In the genomic region with DNA sequence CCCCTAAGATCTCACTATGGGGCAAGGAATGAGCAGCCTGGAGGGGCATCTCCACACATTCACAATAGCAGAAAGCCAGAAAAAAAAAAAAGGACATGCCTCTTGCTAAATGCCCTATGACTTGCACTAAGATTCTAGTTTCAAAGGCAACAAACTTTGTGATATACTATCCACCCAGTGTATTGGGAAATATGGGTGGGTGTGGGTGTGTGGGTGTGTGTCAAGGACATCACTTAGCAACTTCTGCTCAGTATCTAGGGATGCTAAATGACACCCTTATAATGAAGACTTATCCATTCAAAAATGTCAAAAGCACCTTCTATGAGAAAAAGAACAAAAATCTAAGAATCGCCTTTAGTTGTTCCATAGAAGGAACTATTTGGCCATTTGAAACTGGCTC, we compare ENCODE assay signal across 17 mouse cellular contexts.
"Had no signal": no experiment of that assay in that cellular context is flagged by ENCODE, and none has a peak within 500 bp of the region (broad histone marks: within the 10 kb centered on the region; RNA-seq: fewer than 3 reads in every experiment).

No protein-coding gene starts in this region.

- ATAC-seq: liver, postnatal 0 days; lung, postnatal 0 days; midbrain, embryonic 15.5 days had no signal

- H3K9me3 ChIP-seq: midbrain, embryonic 12.5 days; midbrain, embryonic 15.5 days; neural tube, embryonic 13.5 days had no signal

- H3K4me1 ChIP-seq: midbrain, embryonic 15.5 days had no signal

- H3K9ac ChIP-seq: liver, embryonic 14.5 days; liver, postnatal 0 days; lung, embryonic 14.5 days; midbrain, embryonic 12.5 days; midbrain, embryonic 15.5 days; neural tube, embryonic 13.5 days had no signal

- DNase-seq: kidney, adult 18-20 months; kidney, adult 9 months; kidney, postnatal 14 days; liver, postnatal 0 days; lung, embryonic 14.5 days; lung, postnatal 4 days; retina, postnatal 1 day; thymus, adult 2 months; thymus, postnatal 14 days; thymus, postnatal 4 days had no signal

- H3K36me3 ChIP-seq: midbrain, embryonic 12.5 days; midbrain, embryonic 15.5 days; neural tube, embryonic 13.5 days had no signal

- H3K27me3 ChIP-seq: midbrain, embryonic 12.5 days; midbrain, embryonic 15.5 days; neural tube, embryonic 13.5 days had no signal

- H3K4me2 ChIP-seq: lung, embryonic 14.5 days; midbrain, embryonic 12.5 days; midbrain, embryonic 15.5 days; neural tube, embryonic 13.5 days had no signal

- H3K4me3 ChIP-seq: left cerebral cortex, adult 2 months; midbrain, embryonic 12.5 days; midbrain, embryonic 15.5 days; myocyte; neural tube, embryonic 13.5 days had no signal

- H3K27ac ChIP-seq: left cerebral cortex, adult 2 months; liver, embryonic 14.5 days; midbrain, embryonic 12.5 days; midbrain, embryonic 15.5 days; neural tube, embryonic 13.5 days had no signal
